Mouse (Mus musculus) liver, embryonic 14.5 days (tissue): ENCODE data around the gene Kcnq1. TPM values are rescaled to one million over a fixed set of nuclear protein-coding genes. Genes with fewer than 3 reads are reported as not detected.

Source experiments
- ATAC-seq: fragments of 200-750 bp; cut with Nextera tagmentation; 2 replicates; pipeline ENCODE4 v1.8.0; 2017; ENCODE audit warnings: moderate number of reproducible peaks, mild to moderate bottlenecking, moderate library complexity; ENCODE audit not compliant: insufficient read depth
- DNase-seq, 3 experiments: peaks; one replicate each; pipeline ENCODE4 v3.0.0-alpha.2; 2012 to 2013; ENCODE audit warnings: low read depth in 3 of 3, low spot score in 3 of 3
- H3K27ac ChIP-seq: fragments of 300-500 bp; sonication (generic); 2 replicates; pipeline ENCODE4 v1.5.1; 2014; ENCODE audit warnings: moderate library complexity, mild to moderate bottlenecking, control low read depth, inconsistent platforms
- H3K27me3 ChIP-seq: fragments of 300-500 bp; sonication (generic); 2 replicates; pipeline ENCODE4 v1.6.1; 2014; ENCODE audit warnings: mild to moderate bottlenecking, low read length, moderate library complexity; ENCODE audit not compliant: control insufficient read depth, insufficient read depth
- H3K36me3 ChIP-seq: fragments of 300-500 bp; sonication (generic); replicated peaks from 2 replicates; pipeline ENCODE4 v1.6.1; 2014; ENCODE audit warnings: low read depth; ENCODE audit not compliant: control insufficient read depth, insufficient read depth
- H3K4me1 ChIP-seq, 2 experiments: fragments of 200-500 bp in 1 of 2; fragments of 300-500 bp in 1 of 2; sonication (generic) in 1 of 2; replicated peaks; 2 replicates each; pipeline ENCODE4 v1.6.1; 2012 to 2014; ENCODE audit warnings: antibody characterized with exemption in 1 of 2, inconsistent platforms in 1 of 2, low read length in 1 of 2; ENCODE audit not compliant: control insufficient read depth in 2 of 2, insufficient read depth in 2 of 2
- H3K4me2 ChIP-seq: fragments of 300-500 bp; sonication (generic); 2 replicates; pipeline ENCODE4 v1.6.1; 2014; ENCODE audit warnings: low read depth, mild to moderate bottlenecking, control low read depth, moderate library complexity
- H3K4me3 ChIP-seq, 2 experiments: fragments of 200-500 bp in 1 of 2; fragments of 300-500 bp in 1 of 2; sonication (generic) in 1 of 2; 2 replicates each; pipeline ENCODE4 v1.5.1; 2012 to 2014; ENCODE audit warnings: low read depth in 2 of 2, low read length in 2 of 2, mild to moderate bottlenecking in 2 of 2, control low read depth in 1 of 2, inconsistent platforms in 1 of 2, moderate library complexity in 1 of 2; ENCODE audit not compliant: insufficient read depth in 1 of 2
- H3K9ac ChIP-seq: fragments of 300-500 bp; sonication (generic); replicated peaks from 2 replicates; pipeline ENCODE4 v1.6.1; 2014; ENCODE audit warnings: mild to moderate bottlenecking, control low read depth, moderate library complexity
- H3K9me3 ChIP-seq: fragments of 300-500 bp; sonication (generic); 2 replicates; pipeline ENCODE4 v1.6.1; 2016; ENCODE audit warnings: low read length, mixed read lengths; ENCODE audit not compliant: control insufficient read depth
- CTCF ChIP-seq: IDR thresholded peaks from 2 replicates; pipeline ENCODE4 v1.5.1; 2016; ENCODE audit warnings: antibody characterized with exemption, low read depth, control low read depth
- EP300 ChIP-seq: IDR thresholded peaks from 2 replicates; pipeline ENCODE4 v1.6.1; 2016; ENCODE audit warnings: antibody characterized with exemption, low read depth
- WGBS: fragments of 180-500 bp; shearing (Covaris S2); extraction: QIAGEN DNeasy Blood & Tissue Kit; methylation state at CpG from one replicate; pipeline ENCODE4 v1.1.7; 2014; ENCODE audit not compliant: insufficient replicate concordance; 5-methylcytosine and 5-hydroxymethylcytosine counted together
- polyA plus RNA-seq, 2 experiments: library from polyadenylated mRNA; depleted of rRNA in 1 of 2; stranded (reverse) in 1 of 2; unstranded in 1 of 2; fragments of >200 nt; fragmentation: Nextera tagmentation in 1 of 2; extraction: Ambion mirVana in 1 of 2; gene quantifications; 2 replicates each; pipeline versions ENCODE4 v1.2.1 to v1.2.3; 2012 to 2014

Gene Kcnq1
- polyA plus RNA-seq, 2 experiments = 0.12 to 0.41 TPM

DNA sequence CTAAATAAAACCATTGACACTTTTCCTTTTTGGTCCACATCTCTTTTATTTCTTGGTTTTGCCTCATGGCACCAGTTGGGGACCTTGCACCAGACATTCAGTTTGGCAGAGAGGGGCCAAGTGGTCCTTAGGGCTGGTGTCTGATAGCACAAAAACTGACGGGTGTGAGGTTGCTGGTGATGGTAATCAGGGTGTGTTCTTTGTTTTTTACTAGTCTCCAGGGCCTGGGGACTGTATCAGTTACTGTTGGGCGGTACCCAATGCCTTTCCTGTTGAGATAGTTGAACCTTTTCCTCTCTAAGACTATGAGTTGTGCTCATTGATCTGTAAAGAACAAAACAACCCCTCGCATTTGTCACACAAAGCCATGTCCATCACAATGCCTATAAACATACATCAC is 61.1 kb downstream of the Kcnq1 start:
- TF ChIP-seq CTCF (no peak), EP300 (no peak)
- H3K36me3 ChIP-seq = no peaks in the 10 kb centered on the region
- H3K4me3 ChIP-seq = no peak overlapping the region
- peaks cover 0 to 4% of the 10 kb centered on the region in 2 experiments; a peak in 1 of 4 replicates for H3K4me1 ChIP-seq
- no peak overlapping the region for H3K4me2 ChIP-seq
- ATAC-seq (no peak), DNase-seq (no peak)
- no peaks in the 10 kb centered on the region for H3K9me3 ChIP-seq
- no peak overlapping the region for H3K27ac ChIP-seq
- no peak overlapping the region for H3K9ac ChIP-seq
- H3K27me3 ChIP-seq = no peaks in the 10 kb centered on the region
- WGBS = 24% methylated on average over 3 of the region's 3 CpGs

DNA sequence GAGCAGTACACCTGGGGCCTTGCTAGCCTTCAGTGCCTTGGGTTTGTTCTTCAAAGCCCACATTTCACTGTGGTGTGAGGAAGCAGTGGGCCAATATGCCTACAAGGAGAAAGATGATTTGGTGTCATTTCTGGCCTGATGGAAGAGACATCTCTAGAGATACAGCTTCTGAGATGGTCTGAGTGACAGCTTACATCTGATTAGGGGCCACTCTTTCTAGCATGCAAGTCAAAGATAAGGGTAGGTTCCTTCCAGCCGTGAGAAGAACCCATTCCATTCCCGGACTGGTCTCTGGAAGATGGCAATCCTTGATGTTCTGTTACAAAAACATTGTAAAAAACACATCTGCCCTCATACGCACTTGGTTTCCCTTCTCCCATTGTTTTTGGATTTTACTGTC is 63.2 kb downstream of the Kcnq1 start:
- Histone ChIP-seq H3K9me3 (no peaks in the 10 kb centered on the region), H3K36me3 (no peaks in the 10 kb centered on the region), H3K27me3 (no peaks in the 10 kb centered on the region), H3K9ac (no peak overlapping the region), H3K4me2 (no peak overlapping the region), H3K27ac (no peak overlapping the region), H3K4me3 (no peak overlapping the region), H3K4me1 (peaks cover 0 to 4% of the 10 kb centered on the region in 2 experiments; a peak in 2 of 4 replicates)
- WGBS = 29% methylated on average over 3 of the region's 3 CpGs
- DNase-seq (no peak), ATAC-seq (no peak)
- TF ChIP-seq CTCF = no peak
- TF ChIP-seq EP300 = no peak

DNA sequence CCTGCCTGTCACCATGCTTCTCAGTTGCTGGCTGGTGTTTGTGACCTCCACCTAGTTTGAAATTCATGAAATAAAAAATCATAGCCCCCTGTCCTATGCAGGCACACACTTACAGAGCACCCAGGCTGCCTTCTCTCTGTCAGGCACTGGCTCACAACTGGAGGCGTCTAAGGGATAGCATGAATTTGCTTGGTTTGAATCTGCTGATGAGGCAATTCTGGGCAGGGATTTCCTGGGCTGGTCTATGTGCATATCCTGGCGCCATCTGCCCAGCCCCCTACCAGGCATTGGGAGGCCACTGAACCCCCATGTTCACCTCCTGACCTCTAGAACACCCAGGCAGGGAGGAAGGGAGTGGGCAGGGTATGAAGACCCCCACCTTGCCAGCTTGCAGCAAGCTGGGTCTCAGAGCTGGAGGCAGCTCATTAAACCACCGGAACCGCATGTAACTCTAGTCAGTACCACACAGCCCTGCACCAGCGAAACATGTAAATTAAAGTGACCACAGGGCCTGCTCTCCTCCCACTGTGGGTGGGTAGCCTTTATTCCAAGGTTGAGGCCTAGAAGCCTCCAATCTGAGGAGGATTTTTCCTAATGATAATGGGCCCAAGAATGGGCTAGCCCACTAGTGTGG is 66.9 kb downstream of the Kcnq1 start:
- Histone ChIP-seq H3K4me1 (no peaks in the 10 kb centered on the region; a peak in 1 of 4 replicates), H3K9me3 (no peaks in the 10 kb centered on the region), H3K4me2 (no peak overlapping the region), H3K4me3 (no peak overlapping the region), H3K27me3 (no peaks in the 10 kb centered on the region), H3K27ac (no peak overlapping the region), H3K9ac (no peak overlapping the region), H3K36me3 (no peaks in the 10 kb centered on the region)
- 46% methylated on average over 5 of the region's 5 CpGs for WGBS
- DNase-seq = no peak
- ATAC-seq = no peak
- TF ChIP-seq EP300 = no peak
- TF ChIP-seq CTCF = no peak

DNA sequence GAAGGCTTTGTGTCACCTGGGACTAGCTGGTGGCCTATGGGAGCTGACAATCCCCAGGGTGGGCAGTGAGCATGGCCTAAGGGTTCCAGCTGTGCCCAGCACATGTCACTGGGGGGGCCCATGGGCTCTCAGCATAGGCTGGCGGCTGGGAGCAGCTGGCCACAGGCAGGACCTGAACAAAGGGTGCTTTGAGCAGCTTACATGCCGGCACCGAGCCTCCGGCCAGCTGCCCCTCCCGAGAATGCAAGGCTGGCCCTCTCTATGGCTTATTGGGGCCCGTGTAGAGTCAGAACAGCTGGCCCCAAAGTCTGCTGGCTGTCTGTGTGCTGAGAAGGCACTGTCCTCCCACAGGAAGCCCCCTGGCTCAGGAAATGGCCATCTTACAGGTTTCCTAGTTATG is 68.5 kb downstream of the Kcnq1 start:
- Histone ChIP-seq H3K27me3 (no peaks in the 10 kb centered on the region), H3K4me1 (peaks cover 0 to 2% of the 10 kb centered on the region in 2 experiments; a peak in 2 of 4 replicates), H3K9ac (no peak overlapping the region), H3K27ac (no peak overlapping the region), H3K4me3 (no peak overlapping the region), H3K4me2 (no peak overlapping the region), H3K36me3 (no peaks in the 10 kb centered on the region), H3K9me3 (no peaks in the 10 kb centered on the region)
- no peak for DNase-seq
- no peak for ATAC-seq
- no peak for TF ChIP-seq EP300
- no peak for TF ChIP-seq CTCF
- WGBS = 69% methylated on average over 6 of the region's 6 CpGs

GRCm38 (mm10) chr7:143178831-143179230 is 72.7 kb downstream of the Kcnq1 start:
- 59% methylated on average over 2 of the region's 2 CpGs for WGBS
- H3K27me3 ChIP-seq = no peaks in the 10 kb centered on the region
- H3K4me1 ChIP-seq = peaks cover 0 to 5% of the 10 kb centered on the region in 2 experiments; a peak in 2 of 4 replicates
- no peak for DNase-seq
- ATAC-seq = no peak
- no peak overlapping the region for H3K9ac ChIP-seq
- TF ChIP-seq CTCF (no peak), EP300 (no peak)
- H3K4me2 ChIP-seq = no peak overlapping the region
- no peak overlapping the region for H3K4me3 ChIP-seq
- no peaks in the 10 kb centered on the region for H3K9me3 ChIP-seq
- no peaks in the 10 kb centered on the region for H3K36me3 ChIP-seq
- H3K27ac ChIP-seq = no peak overlapping the region
